Mouse (Mus musculus) large intestine, adult 2 months (tissue): ENCODE results near the gene Cldn6. TPM values are rescaled to one million over a fixed set of nuclear protein-coding genes. Genes with fewer than 3 reads are reported as not detected.

Experiments
- DNase-seq: peaks from one replicate; pipeline ENCODE4 v3.0.0-alpha.2; 2012; ENCODE audit warnings: low read depth, low spot score
- WGBS: fragments of 180-500 bp; shearing (Covaris S2); methylation state at CpG from one replicate; pipeline ENCODE4 v1.1.7; 2018; 5-methylcytosine and 5-hydroxymethylcytosine counted together
- polyA plus RNA-seq: library from polyadenylated mRNA; depleted of rRNA; stranded (reverse); fragments of >200 nt; gene quantifications from 2 replicates; pipeline ENCODE4 v1.2.3, GENCODE M21; 2012

Gene Cldn6
- polyA plus RNA-seq, 1 experiment: not detected

GRCm38 (mm10) chr17:23673424-23674073, 5.5 kb upstream of the Cldn6 start, which contains the start of the genes Hcfc1r1 and Thoc6:
Gene Hcfc1r1, plus strand, starts transcription at chr17:23673596.
Gene Thoc6, minus strand, starts transcription at chr17:23673882.
- WGBS: under 1% methylated on average over 45 of the region's 45 CpGs
- DNase-seq: peak; percentile 91

GRCm38 (mm10) chr17:23674271-23674952, 4.6 kb upstream of the Cldn6 start:
- WGBS: 32% methylated on average over 9 of the region's 9 CpGs
- no peak for DNase-seq

- no peak for DNase-seq
- WGBS: 24% methylated on average over 5 of the region's 5 CpGs
Measured at GRCm38 (mm10) chr17:23675127-23675526, 3.9 kb upstream of the Cldn6 start.

- DNase-seq: no peak
- 15% methylated on average over 15 of the region's 15 CpGs for WGBS
Measured at GRCm38 (mm10) chr17:23675564-23676281, 3.3 kb upstream of the Cldn6 start.

GRCm38 (mm10) chr17:23676473-23677031, 2.5 kb upstream of the Cldn6 start:
- DNase-seq: no peak
- 2% methylated on average over 37 of the region's 37 CpGs for WGBS

- WGBS: under 1% methylated on average over 34 of the region's 34 CpGs
- DNase-seq: no peak
Measured at GRCm38 (mm10) chr17:23677236-23677679, 1.8 kb upstream of the Cldn6 start, which contains the start of gene Tnfrsf12a. Gene Tnfrsf12a, minus strand, starts transcription at chr17:23677468.

- 77% methylated on average over 9 of the region's 9 CpGs for WGBS
- no peak for DNase-seq
Measured at GRCm38 (mm10) chr17:23680336-23680735, 1.3 kb downstream of the Cldn6 start.

GRCm38 (mm10) chr17:23681086-23681485, 2.0 kb downstream of the Cldn6 start:
- 29% methylated on average over 10 of the region's 10 CpGs for WGBS
- no peak for DNase-seq

- WGBS: 33% methylated on average over 4 of the region's 4 CpGs
Measured at GRCm38 (mm10) chr17:23682092-23682491, 3.0 kb downstream of the Cldn6 start.

GRCm38 (mm10) chr17:23682530-23682929, 3.5 kb downstream of the Cldn6 start:
- no peak for DNase-seq
- 84% methylated on average over 3 of the region's 3 CpGs for WGBS

More at GRCm38 (mm10) chr17:23682092-23682491, 3.0 kb downstream of the Cldn6 start:
- no peak for DNase-seq

- DNase-seq: no peak
- WGBS: 57% methylated on average over 15 of the region's 15 CpGs
Measured at GRCm38 (mm10) chr17:23683226-23683625, 4.2 kb downstream of the Cldn6 start.

- WGBS: 38% methylated on average over 15 of the region's 15 CpGs
- DNase-seq: no peak
Measured at GRCm38 (mm10) chr17:23683856-23684672, 5.0 kb downstream of the Cldn6 start, which contains the start of gene Cldn9. Gene Cldn9, minus strand, starts transcription at chr17:23684026.

- 61% methylated on average over 1 of the region's 1 CpGs for WGBS
- DNase-seq: no peak
Measured at GRCm38 (mm10) chr17:23694491-23694890, 15.4 kb downstream of the Cldn6 start.

- 72% methylated on average over 3 of the region's 3 CpGs for WGBS
Measured at GRCm38 (mm10) chr17:23695801-23696200, 16.8 kb downstream of the Cldn6 start.

GRCm38 (mm10) chr17:23699131-23700077, 20.4 kb downstream of the Cldn6 start:
- DNase-seq: no peak
- 2% methylated on average over 84 of the region's 101 CpGs for WGBS

More at GRCm38 (mm10) chr17:23695801-23696200, 16.8 kb downstream of the Cldn6 start:
- no peak for DNase-seq

GRCm38 (mm10) chr17:23700079-23700478, 21.0 kb downstream of the Cldn6 start:
- under 1% methylated on average over 28 of the region's 28 CpGs for WGBS
- peak; percentile 82 for DNase-seq

GRCm38 (mm10) chr17:23703301-23703700, 24.3 kb downstream of the Cldn6 start:
- WGBS: 93% methylated on average over 9 of the region's 9 CpGs
- DNase-seq: no peak

GRCm38 (mm10) chr17:23704741-23705140, 25.7 kb downstream of the Cldn6 start:
- WGBS: 30% methylated on average over 7 of the region's 7 CpGs
- DNase-seq: no peak
